10 mouse cellular contexts compared by ENCODE assay signal in genomic region chr4:102226700-102227099, GRCm38 (mm10).
DNase-seq lines count a peak whose midpoint lies in the region; ATAC-seq and TF ChIP-seq lines count a peak whose summit lies in the region.
"Had no signal": no experiment of that assay in that cellular context is flagged by ENCODE, and none has a peak within 500 bp of the region (broad histone marks: within the 10 kb centered on the region; RNA-seq: fewer than 3 reads in every experiment).

No protein-coding gene starts in this region.

- TF ChIP-seq CTCF in left cerebral cortex, adult 2 months (IDR thresholded peaks at IDR 0.05): peak; percentile 58

- no peak overlapping the region for H3K9ac ChIP-seq in forebrain, embryonic 11.5 days (ENCODE audit: low read length)
- H3K9ac ChIP-seq in forebrain, embryonic 12.5 days: no peak overlapping the region
- H3K9ac ChIP-seq: heart, embryonic 15.5 days had no signal

- no peaks in the 10 kb centered on the region for H3K36me3 ChIP-seq in forebrain, embryonic 11.5 days (ENCODE audit: control insufficient read depth, insufficient read depth, low read length)
- H3K36me3 ChIP-seq in forebrain, embryonic 12.5 days (replicated peaks): no peaks in the 10 kb centered on the region
- H3K36me3 ChIP-seq: heart, embryonic 15.5 days had no signal

- no peak overlapping the region for H3K4me3 ChIP-seq in forebrain, embryonic 11.5 days (ENCODE audit: low read depth, low read length)
- H3K4me3 ChIP-seq in forebrain, embryonic 12.5 days (replicated peaks): no peak overlapping the region
- H3K4me3 ChIP-seq in left cerebral cortex, adult 2 months: no peak overlapping the region
- H3K4me3 ChIP-seq: heart, embryonic 15.5 days; megakaryocyte, embryonic 14.5 days had no signal

- DNase-seq in forebrain, embryonic 11.5 days (ENCODE audit: low spot score): no peak
- DNase-seq in left cerebral cortex, adult 2 months (ENCODE audit: extremely low spot score in 1 of 2, low spot score in 2 of 2): no peak
- DNase-seq in left cerebral cortex, adult 8-10 months (ENCODE audit: low spot score in 2 of 2): no peak
- DNase-seq in ZHBTc4 (ENCODE audit: low read depth, low spot score): peak; percentile 44
- peak; percentile 64 for DNase-seq in induced T-regulatory cell, adult 2 months (ENCODE audit: low read depth)
- DNase-seq in natural killer cell, adult 2 months (ENCODE audit: low spot score in 2 of 2): peak; percentile 3 to 7
- no peak for DNase-seq in yolk sac, embryonic 10.5 days (ENCODE audit: low spot score)

- no peak overlapping the region for H3K4me2 ChIP-seq in forebrain, embryonic 11.5 days (ENCODE audit: low read depth, low read length, severe bottlenecking)
- no peak overlapping the region for H3K4me2 ChIP-seq in forebrain, embryonic 12.5 days
- H3K4me2 ChIP-seq: heart, embryonic 15.5 days had no signal

- H3K27ac ChIP-seq in forebrain, embryonic 11.5 days (ENCODE audit: low read depth, low read length): no peak overlapping the region
- H3K27ac ChIP-seq in forebrain, embryonic 12.5 days: no peak overlapping the region
- no peak overlapping the region for H3K27ac ChIP-seq in left cerebral cortex, adult 2 months
- H3K27ac ChIP-seq: heart, embryonic 15.5 days had no signal

- H3K4me1 ChIP-seq in forebrain, embryonic 11.5 days (replicated peaks; ENCODE audit: control insufficient read depth, insufficient read depth, low read length): no peaks in the 10 kb centered on the region
- peaks cover 5% of the 10 kb centered on the region; the same call in 1 of the 2 replicates for H3K4me1 ChIP-seq in forebrain, embryonic 12.5 days

- H3K27me3 ChIP-seq in forebrain, embryonic 11.5 days (ENCODE audit: control insufficient read depth, insufficient read depth, low read length): no peaks in the 10 kb centered on the region
- H3K27me3 ChIP-seq in forebrain, embryonic 12.5 days: no peaks in the 10 kb centered on the region
- H3K27me3 ChIP-seq: heart, embryonic 15.5 days; megakaryocyte, embryonic 14.5 days had no signal

- no peaks in the 10 kb centered on the region for H3K9me3 ChIP-seq in forebrain, embryonic 11.5 days (ENCODE audit: control insufficient read depth, low read length)
- no peaks in the 10 kb centered on the region for H3K9me3 ChIP-seq in forebrain, embryonic 12.5 days
- H3K9me3 ChIP-seq: heart, embryonic 15.5 days; megakaryocyte, embryonic 14.5 days had no signal

- ATAC-seq in forebrain, embryonic 11.5 days (replicated peaks; ENCODE audit: low FRiP score): 0 out of 2 replicates have a peak, but pooled peaks have one; percentile 10
- no peak for ATAC-seq in forebrain, embryonic 12.5 days (ENCODE audit: low FRiP score)

- intact Hi-C loops in left cerebral cortex, adult 2 months (cut with DNase I): loop anchor here (2.0 kb wide), 1 partner anchor 430 kb away; no protein-coding TSS in a partner anchor

Comparison
In these comparisons a context has a peak if more than half of its experiments do, and no peak if none do; other contexts are left out.
1. DNase-seq: peak in ZHBTc4 (single experiment), induced T-regulatory cell, adult 2 months (single experiment) and natural killer cell, adult 2 months (2 of 2); none in forebrain, embryonic 11.5 days (single experiment), left cerebral cortex, adult 2 months (0 of 2), left cerebral cortex, adult 8-10 months (0 of 2) and yolk sac, embryonic 10.5 days (single experiment).